Mouse (Mus musculus): ENCODE measurements around the gene Ciao2a. TPM values are rescaled to one million over a fixed set of nuclear protein-coding genes. Genes with fewer than 3 reads are reported as not detected.
A peak's percentile ranks its signal among the peaks of the same experiment; 100 is the strongest.

Ciao2a gene
- polyA plus RNA-seq, 1 experiment from 2014 or later: 73.7 TPM

- Histone ChIP-seq H3K27ac (replicated peaks) (no peak overlapping the region), H3K4me1 (no peaks in the 10 kb centered on the region), H3K4me3 (replicated peaks) (no peak overlapping the region), H3K9ac (replicated peaks) (no peak overlapping the region), H3K4me2 (no peak overlapping the region), H3K9me3 (replicated peaks) (no peaks in the 10 kb centered on the region), H3K36me3 (peaks cover 14% of the 10 kb centered on the region), H3K27me3 (replicated peaks) (no peaks in the 10 kb centered on the region)
- peak; percentile 59; the same call in 1 of the 2 replicates for ATAC-seq (ENCODE audit: low FRiP score)
- 6% methylated on average over 6 of the region's 6 CpGs for WGBS
Measured at GRCm38 (mm10) chr9:66144248-66144647, 17.8 kb downstream of the Ciao2a start.

GRCm38 (mm10) chr9:66146141-66146540, 19.7 kb downstream of the Ciao2a start:
- no peak for ATAC-seq (ENCODE audit: low FRiP score)
- Histone ChIP-seq H3K9me3 (replicated peaks) (no peaks in the 10 kb centered on the region), H3K4me3 (replicated peaks) (no peak overlapping the region), H3K27ac (replicated peaks) (no peak overlapping the region), H3K27me3 (replicated peaks) (no peaks in the 10 kb centered on the region), H3K9ac (replicated peaks) (no peak overlapping the region), H3K4me1 (no peaks in the 10 kb centered on the region), H3K36me3 (no peaks in the 10 kb centered on the region), H3K4me2 (no peak overlapping the region)

GRCm38 (mm10) chr9:66152011-66152410, 25.6 kb downstream of the Ciao2a start:
- H3K9me3 ChIP-seq (replicated peaks): no peaks in the 10 kb centered on the region
- H3K9ac ChIP-seq (replicated peaks): no peak overlapping the region
- H3K4me2 ChIP-seq: no peak overlapping the region
- no peak for ATAC-seq (ENCODE audit: low FRiP score)
- no peak overlapping the region for H3K4me3 ChIP-seq (replicated peaks)
- H3K27me3 ChIP-seq (replicated peaks): no peaks in the 10 kb centered on the region
- no peaks in the 10 kb centered on the region for H3K4me1 ChIP-seq
- no peak overlapping the region for H3K27ac ChIP-seq (replicated peaks)
- no peaks in the 10 kb centered on the region for H3K36me3 ChIP-seq
- WGBS: 67% methylated on average over 9 of the region's 9 CpGs

- H3K27me3 ChIP-seq (replicated peaks): peaks cover 15% of the 10 kb centered on the region
- no peak overlapping the region for H3K27ac ChIP-seq (replicated peaks)
- WGBS: 91% methylated on average over 6 of the region's 6 CpGs
- no peak overlapping the region for H3K4me3 ChIP-seq (replicated peaks)
- no peaks in the 10 kb centered on the region for H3K36me3 ChIP-seq
- no peaks in the 10 kb centered on the region for H3K9me3 ChIP-seq (replicated peaks)
- no peak for ATAC-seq (ENCODE audit: low FRiP score)
- H3K9ac ChIP-seq (replicated peaks): no peak overlapping the region
- no peak overlapping the region for H3K4me2 ChIP-seq
- peaks cover 9% of the 10 kb centered on the region for H3K4me1 ChIP-seq
Measured at GRCm38 (mm10) chr9:66153594-66153993, 27.2 kb downstream of the Ciao2a start.

GRCm38 (mm10) chr9:66154013-66154412, 27.6 kb downstream of the Ciao2a start:
- H3K9me3 ChIP-seq (replicated peaks): no peaks in the 10 kb centered on the region
- no peak overlapping the region for H3K27ac ChIP-seq (replicated peaks)
- H3K36me3 ChIP-seq: no peaks in the 10 kb centered on the region
- no peak overlapping the region for H3K4me2 ChIP-seq
- peaks cover 9% of the 10 kb centered on the region for H3K4me1 ChIP-seq
- H3K4me3 ChIP-seq (replicated peaks): no peak overlapping the region
- no peak overlapping the region for H3K9ac ChIP-seq (replicated peaks)
- peaks cover 19% of the 10 kb centered on the region for H3K27me3 ChIP-seq (replicated peaks)
- WGBS: 91% methylated on average over 9 of the region's 9 CpGs
- ATAC-seq (ENCODE audit: low FRiP score): no peak

- Histone ChIP-seq H3K9ac (replicated peaks) (no peak overlapping the region), H3K27me3 (replicated peaks) (peaks cover 24% of the 10 kb centered on the region), H3K9me3 (replicated peaks) (no peaks in the 10 kb centered on the region), H3K36me3 (no peaks in the 10 kb centered on the region), H3K4me3 (replicated peaks) (no peak overlapping the region), H3K4me1 (peaks cover 9% of the 10 kb centered on the region), H3K27ac (replicated peaks) (no peak overlapping the region), H3K4me2 (no peak overlapping the region)
- no peak for ATAC-seq (ENCODE audit: low FRiP score)
- 85% methylated on average over 1 of the region's 1 CpGs for WGBS
Measured at GRCm38 (mm10) chr9:66155534-66155933, 29.1 kb downstream of the Ciao2a start.

GRCm38 (mm10) chr9:66157958-66158830, 31.8 kb downstream of the Ciao2a start, which contains the start of gene Dapk2:
Gene Dapk2 (plus strand): TSS chr9:66158223.
- H3K4me3 ChIP-seq (replicated peaks): peak within 1 kb of the TSS; percentile 34
- H3K9ac ChIP-seq (replicated peaks): no peak within 1 kb of the TSS
- no peaks in the 10 kb centered on the region for H3K36me3 ChIP-seq
- peaks cover 24% of the 10 kb centered on the region for H3K27me3 ChIP-seq (replicated peaks)
- peaks cover 9% of the 10 kb centered on the region for H3K4me1 ChIP-seq
- peak; percentile 31; the same call in 1 of the 2 replicates for ATAC-seq (ENCODE audit: low FRiP score)
- H3K27ac ChIP-seq (replicated peaks): no peak within 1 kb of the TSS
- 4% methylated on average over 53 of the region's 58 CpGs for WGBS
- H3K9me3 ChIP-seq (replicated peaks): no peaks in the 10 kb centered on the region
- H3K4me2 ChIP-seq: peak within 1 kb of the TSS; percentile 53

- peaks cover 9% of the 10 kb centered on the region for H3K4me1 ChIP-seq
- WGBS: 94% methylated on average over 6 of the region's 6 CpGs
- no peak overlapping the region for H3K4me3 ChIP-seq (replicated peaks)
- H3K27ac ChIP-seq (replicated peaks): no peak overlapping the region
- ATAC-seq (ENCODE audit: low FRiP score): no peak
- H3K9ac ChIP-seq (replicated peaks): no peak overlapping the region
- H3K4me2 ChIP-seq: no peak overlapping the region
- H3K27me3 ChIP-seq (replicated peaks): peaks cover 24% of the 10 kb centered on the region
- no peaks in the 10 kb centered on the region for H3K9me3 ChIP-seq (replicated peaks)
- no peaks in the 10 kb centered on the region for H3K36me3 ChIP-seq
Measured at GRCm38 (mm10) chr9:66158885-66159430, 32.5 kb downstream of the Ciao2a start.

GRCm38 (mm10) chr9:66160155-66160554, 33.7 kb downstream of the Ciao2a start:
- no peaks in the 10 kb centered on the region for H3K36me3 ChIP-seq
- H3K4me1 ChIP-seq: peaks cover 9% of the 10 kb centered on the region
- H3K4me3 ChIP-seq (replicated peaks): no peak overlapping the region
- H3K9me3 ChIP-seq (replicated peaks): no peaks in the 10 kb centered on the region
- H3K27me3 ChIP-seq (replicated peaks): peaks cover 24% of the 10 kb centered on the region
- no peak for ATAC-seq (ENCODE audit: low FRiP score)
- WGBS: 90% methylated on average over 2 of the region's 2 CpGs
- H3K27ac ChIP-seq (replicated peaks): no peak overlapping the region
- no peak overlapping the region for H3K9ac ChIP-seq (replicated peaks)
- no peak overlapping the region for H3K4me2 ChIP-seq

- H3K27ac ChIP-seq (replicated peaks): no peak overlapping the region
- no peaks in the 10 kb centered on the region for H3K36me3 ChIP-seq
- WGBS: 86% methylated on average over 9 of the region's 9 CpGs
- H3K9ac ChIP-seq (replicated peaks): no peak overlapping the region
- H3K27me3 ChIP-seq (replicated peaks): peaks cover 15% of the 10 kb centered on the region
- H3K9me3 ChIP-seq (replicated peaks): no peaks in the 10 kb centered on the region
- no peak overlapping the region for H3K4me2 ChIP-seq
- no peak for ATAC-seq (ENCODE audit: low FRiP score)
- H3K4me3 ChIP-seq (replicated peaks): no peak overlapping the region
- H3K4me1 ChIP-seq: peaks cover 4% of the 10 kb centered on the region
Measured at GRCm38 (mm10) chr9:66162995-66163394, 36.6 kb downstream of the Ciao2a start.

- 89% methylated on average over 5 of the region's 5 CpGs for WGBS
- Histone ChIP-seq H3K27me3 (replicated peaks) (no peaks in the 10 kb centered on the region), H3K4me1 (peaks cover 8% of the 10 kb centered on the region; the same call in 1 of the 2 replicates), H3K4me2 (no peak overlapping the region), H3K36me3 (no peaks in the 10 kb centered on the region), H3K27ac (replicated peaks) (no peak overlapping the region), H3K9ac (replicated peaks) (no peak overlapping the region), H3K4me3 (replicated peaks) (no peak overlapping the region), H3K9me3 (replicated peaks) (no peaks in the 10 kb centered on the region)
- ATAC-seq (ENCODE audit: low FRiP score): no peak
Measured at GRCm38 (mm10) chr9:66167222-66167621, 40.8 kb downstream of the Ciao2a start.

- Histone ChIP-seq H3K36me3 (no peaks in the 10 kb centered on the region), H3K9ac (replicated peaks) (no peak overlapping the region), H3K4me2 (no peak overlapping the region), H3K27ac (replicated peaks) (no peak overlapping the region), H3K4me3 (replicated peaks) (no peak overlapping the region), H3K9me3 (replicated peaks) (no peaks in the 10 kb centered on the region), H3K4me1 (peaks cover 8% of the 10 kb centered on the region; the same call in 1 of the 2 replicates), H3K27me3 (replicated peaks) (no peaks in the 10 kb centered on the region)
- 22% methylated on average over 1 of the region's 1 CpGs for WGBS
- ATAC-seq (ENCODE audit: low FRiP score): no peak
Measured at GRCm38 (mm10) chr9:66168233-66168632, 41.8 kb downstream of the Ciao2a start.
